Mouse (Mus musculus) lung, embryonic 16.5 days (tissue): ENCODE data around the gene Nat8l. TPM values are rescaled to one million over a fixed set of nuclear protein-coding genes. Genes with fewer than 3 reads are reported as not detected.

Source experiments
- ATAC-seq: fragments of 200-750 bp; cut with Nextera tagmentation; 2 replicates; pipeline ENCODE4 v1.8.0; 2017; ENCODE audit warnings: low read depth, mild to moderate bottlenecking, moderate library complexity
- H3K27ac ChIP-seq: fragments of 300-500 bp; sonication (generic); 2 replicates; pipeline ENCODE4 v1.5.1; 2014; ENCODE audit warnings: mild to moderate bottlenecking, control low read depth, low read length
- H3K27me3 ChIP-seq: fragments of 300-500 bp; sonication (generic); 2 replicates; pipeline ENCODE4 v1.6.1; 2014; ENCODE audit warnings: low read depth, low read length, mixed read lengths; ENCODE audit not compliant: control insufficient read depth, insufficient read depth
- H3K36me3 ChIP-seq: fragments of 300-500 bp; sonication (generic); 2 replicates; pipeline ENCODE4 v1.6.1; 2014; ENCODE audit warnings: low read length; ENCODE audit not compliant: control insufficient read depth, insufficient read depth
- H3K4me1 ChIP-seq: fragments of 300-500 bp; sonication (generic); replicated peaks from 2 replicates; pipeline ENCODE4 v1.6.1; 2014; ENCODE audit warnings: low read length, mixed read lengths; ENCODE audit not compliant: control insufficient read depth, insufficient read depth
- H3K4me2 ChIP-seq: fragments of 300-500 bp; sonication (generic); 2 replicates; pipeline ENCODE4 v1.6.1; 2014; ENCODE audit warnings: low read depth, low read length, control low read depth
- H3K4me3 ChIP-seq: fragments of 300-500 bp; sonication (generic); 2 replicates; pipeline ENCODE4 v1.5.1; 2014; ENCODE audit warnings: mild to moderate bottlenecking, low read length, control low read depth
- H3K9ac ChIP-seq: fragments of 300-500 bp; sonication (generic); 2 replicates; pipeline ENCODE4 v1.6.1; 2014; ENCODE audit warnings: low read length, control low read depth
- H3K9me3 ChIP-seq: fragments of 300-500 bp; sonication (generic); 2 replicates; pipeline ENCODE4 v1.6.1; 2016; ENCODE audit warnings: low read length; ENCODE audit not compliant: control insufficient read depth
- WGBS: fragments of 180-500 bp; shearing (Covaris S2); extraction: QIAGEN DNeasy Blood & Tissue Kit; methylation state at CpG from one replicate; pipeline ENCODE4 v1.1.7; 2014; 5-methylcytosine and 5-hydroxymethylcytosine counted together
- polyA plus RNA-seq: library from polyadenylated mRNA; unstranded; fragments of >200 nt; fragmentation: Nextera tagmentation; extraction: Ambion mirVana; gene quantifications from 2 replicates; pipeline ENCODE4 v1.2.1, GENCODE M21; 2015

Nat8l gene
- polyA plus RNA-seq, 1 experiment from 2014 or later = 0.08 TPM

DNA sequence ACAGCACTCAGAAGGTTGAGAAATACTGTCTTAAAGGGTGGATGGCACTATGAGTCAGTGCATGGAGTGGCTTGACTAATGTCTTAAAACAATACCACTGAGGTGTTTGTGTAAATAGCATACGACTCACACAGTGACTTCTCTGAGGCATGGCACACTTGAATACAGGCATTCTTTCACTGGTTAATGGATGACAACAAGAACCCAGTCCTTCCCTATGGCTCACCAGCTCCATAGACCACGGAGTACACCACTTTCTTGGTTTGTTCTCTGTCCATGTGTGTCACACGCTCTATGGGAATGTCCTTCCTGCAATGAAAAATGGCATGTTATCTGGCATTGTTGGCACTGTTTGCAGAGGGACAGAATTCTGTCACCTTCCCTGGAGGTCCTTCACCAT lies 36.7 kb downstream of the Nat8l start:
- Histone ChIP-seq H3K4me3 (no peak overlapping the region), H3K4me1 (no peaks in the 10 kb centered on the region), H3K27me3 (no peaks in the 10 kb centered on the region), H3K9ac (no peak overlapping the region), H3K27ac (no peak overlapping the region), H3K4me2 (no peak overlapping the region), H3K36me3 (no peaks in the 10 kb centered on the region), H3K9me3 (no peaks in the 10 kb centered on the region)
- 45% methylated on average over 3 of the region's 3 CpGs for WGBS
- no peak for ATAC-seq

Other genes with a start within 250 kb of the Nat8l start
- 33.8 and 41.0 TPM in 2 replicates for gene Letm1, start 213.2 kb upstream of the Nat8l start, polyA plus RNA-seq
- 43.0 and 45.0 TPM in 2 replicates for gene Nsd2, start 175.3 kb upstream of the Nat8l start, polyA plus RNA-seq
- 51.5 and 53.3 TPM in 2 replicates for gene Nelfa, start 59.6 kb upstream of the Nat8l start, polyA plus RNA-seq
- 47.1 and 62.2 TPM in 2 replicates for gene Gm1673, start 12.6 kb upstream of the Nat8l start, polyA plus RNA-seq
- gene Poln, start 173.5 kb downstream of the Nat8l start, polyA plus RNA-seq = 1.0 and 1.8 TPM in 2 replicates
- gene Haus3, start 173.5 kb downstream of the Nat8l start, polyA plus RNA-seq = 38.1 and 40.7 TPM in 2 replicates
- gene Mxd4, start 191.7 kb downstream of the Nat8l start, polyA plus RNA-seq = 57.4 and 61.1 TPM in 2 replicates